Mouse (Mus musculus) thymus, adult 2 months (tissue): ENCODE measurements at regions not wholly inside any gene's neighbourhood (a gene's known extent, or its start where the extent isn't known, plus 50 kb on each side); places are given as distances from the start of the nearest gene placed in this dataset.

Source experiments
- CTCF ChIP-seq: fragments of 200-500 bp; IDR thresholded peaks from 2 replicates; pipeline ENCODE4 v1.5.1; 2012; ENCODE audit warnings: mild to moderate bottlenecking, control low read depth, low read length, moderate library complexity, borderline replicate concordance; ENCODE audit not compliant: control insufficient read depth, poor library complexity, insufficient read depth; ENCODE audit errors: extremely low read depth
- POLR2A ChIP-seq: fragments of 200-500 bp; IDR thresholded peaks from 2 replicates; pipeline ENCODE4 v1.6.1; 2012; ENCODE audit warnings: mild to moderate bottlenecking, low read length, control low read depth, moderate library complexity; ENCODE audit not compliant: control insufficient read depth, poor library complexity, insufficient read depth; ENCODE audit errors: extremely low read depth

GRCm38 (mm10) chr5:120304295-120304701, 127.2 kb upstream of the Lhx5 start:
- TF ChIP-seq CTCF (no peak), POLR2A (no peak)
